Mouse (Mus musculus): ENCODE measurements around the gene Eml2. TPM values are rescaled to one million over a fixed set of nuclear protein-coding genes. Genes with fewer than 3 reads are reported as not detected.
A peak's percentile ranks its signal among the peaks of the same experiment; 100 is the strongest.

Eml2 gene
- total RNA-seq, 1 experiment: 29.8 TPM

GRCm38 (mm10) chr7:19247511-19247910, 71.3 kb downstream of the Eml2 start:
- DNase-seq (ENCODE audit: low read depth, low spot score): no peak
- Histone ChIP-seq H3K27ac (ENCODE audit: insufficient read depth, low read depth, low read length, poor library complexity, severe bottlenecking) (no peak overlapping the region), H3K36me3 (ENCODE audit: control insufficient read depth, insufficient read depth, low read length, poor library complexity, severe bottlenecking) (peaks cover 12% of the 10 kb centered on the region; the same call in 1 of the 2 replicates), H3K9me3 (ENCODE audit: control insufficient read depth, insufficient read depth, low read depth, low read length) (no peaks in the 10 kb centered on the region), H3K4me3 (ENCODE audit: insufficient read depth in 1 of 2, low read depth in 1 of 2, low read length in 2 of 2, poor library complexity in 1 of 2, severe bottlenecking in 1 of 2) (no peak overlapping the region), H3K4me1 (ENCODE audit: control insufficient read depth in 2 of 2, insufficient read depth in 2 of 2, low read length in 2 of 2, poor library complexity in 1 of 2) (peaks cover 1 to 13% of the 10 kb centered on the region in 2 experiments; a peak in 3 of 4 replicates), H3K9ac (ENCODE audit: insufficient read depth, low read depth, low read length, poor library complexity, severe bottlenecking) (no peak overlapping the region)
- TF ChIP-seq MAFK (IDR thresholded peaks at IDR 0.05; ENCODE audit: insufficient read depth, low read depth, low read length) (no peak), CHD2 (IDR thresholded peaks at IDR 0.05; ENCODE audit: low read depth, low read length) (no peak), ZC3H11A (IDR thresholded peaks at IDR 0.05; ENCODE audit: borderline replicate concordance, low read depth, low read length) (no peak), HCFC1 (IDR thresholded peaks at IDR 0.05; ENCODE audit: borderline replicate concordance, insufficient read depth, low read length) (no peak), ZNF384 (IDR thresholded peaks at IDR 0.05; ENCODE audit: low read depth, low read length) (no peak)
- in situ Hi-C loops (cut with MboI; ENCODE audit: low sequenced_read_pairs in 2 of 2, unreplicated experiment in 2 of 2): no loop called here

DNA sequence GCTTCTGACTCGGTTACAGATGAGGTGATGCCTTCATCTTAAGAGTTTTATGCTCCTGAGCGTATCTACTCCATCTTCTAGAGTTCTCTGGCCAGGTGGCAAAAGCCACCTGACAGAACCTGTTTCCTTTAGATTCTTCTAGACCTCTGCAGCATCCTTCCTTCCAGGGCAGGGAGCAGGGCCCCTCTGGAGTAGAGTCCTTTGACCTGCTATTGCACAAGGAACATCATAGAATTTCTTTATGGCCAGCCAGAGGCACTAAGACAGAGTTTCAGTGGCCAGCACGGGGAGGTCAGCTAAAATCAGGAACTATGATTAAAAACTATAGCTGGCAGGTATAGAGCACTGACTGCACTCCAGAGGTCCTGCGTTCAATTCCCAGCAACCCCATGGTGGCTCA, 75.9 kb downstream of the Eml2 start:
- Histone ChIP-seq H3K9me3 (ENCODE audit: control insufficient read depth, insufficient read depth, low read depth, low read length) (no peaks in the 10 kb centered on the region), H3K27ac (ENCODE audit: insufficient read depth, low read depth, low read length, poor library complexity, severe bottlenecking) (no peak overlapping the region), H3K36me3 (ENCODE audit: control insufficient read depth, insufficient read depth, low read length, poor library complexity, severe bottlenecking) (peaks cover 6% of the 10 kb centered on the region; the same call in 1 of the 2 replicates), H3K9ac (ENCODE audit: insufficient read depth, low read depth, low read length, poor library complexity, severe bottlenecking) (no peak overlapping the region), H3K4me1 (ENCODE audit: control insufficient read depth in 2 of 2, insufficient read depth in 2 of 2, low read length in 2 of 2, poor library complexity in 1 of 2) (peaks cover 0 to 14% of the 10 kb centered on the region in 2 experiments; a peak in 2 of 4 replicates), H3K4me3 (ENCODE audit: insufficient read depth in 1 of 2, low read depth in 1 of 2, low read length in 2 of 2, poor library complexity in 1 of 2, severe bottlenecking in 1 of 2) (no peak overlapping the region)
- DNase-seq (ENCODE audit: low read depth, low spot score): no peak
- in situ Hi-C loops (cut with MboI; ENCODE audit: low sequenced_read_pairs in 2 of 2, unreplicated experiment in 2 of 2): no loop called here
- TF ChIP-seq ZC3H11A (IDR thresholded peaks at IDR 0.05; ENCODE audit: borderline replicate concordance, low read depth, low read length): no peak
- no peak for TF ChIP-seq ZNF384 (IDR thresholded peaks at IDR 0.05; ENCODE audit: low read depth, low read length)
- TF ChIP-seq HCFC1 (IDR thresholded peaks at IDR 0.05; ENCODE audit: borderline replicate concordance, insufficient read depth, low read length): no peak
- TF ChIP-seq CHD2 (IDR thresholded peaks at IDR 0.05; ENCODE audit: low read depth, low read length): no peak
- TF ChIP-seq MAFK (IDR thresholded peaks at IDR 0.05; ENCODE audit: insufficient read depth, low read depth, low read length): no peak

- Histone ChIP-seq H3K27ac (ENCODE audit: insufficient read depth, low read depth, low read length, poor library complexity, severe bottlenecking) (no peak overlapping the region), H3K9me3 (ENCODE audit: control insufficient read depth, insufficient read depth, low read depth, low read length) (no peaks in the 10 kb centered on the region), H3K36me3 (ENCODE audit: control insufficient read depth, insufficient read depth, low read length, poor library complexity, severe bottlenecking) (peaks cover 14% of the 10 kb centered on the region), H3K4me1 (ENCODE audit: control insufficient read depth in 2 of 2, insufficient read depth in 2 of 2, low read length in 2 of 2, poor library complexity in 1 of 2) (peaks cover 0 to 14% of the 10 kb centered on the region in 2 experiments; a peak in 2 of 4 replicates), H3K9ac (ENCODE audit: insufficient read depth, low read depth, low read length, poor library complexity, severe bottlenecking) (no peak overlapping the region), H3K4me3 (ENCODE audit: insufficient read depth in 1 of 2, low read depth in 1 of 2, low read length in 2 of 2, poor library complexity in 1 of 2, severe bottlenecking in 1 of 2) (no peak overlapping the region)
- in situ Hi-C loops (cut with MboI; ENCODE audit: low sequenced_read_pairs in 2 of 2, unreplicated experiment in 2 of 2): no loop called here
- no peak for DNase-seq (ENCODE audit: low read depth, low spot score)
- TF ChIP-seq ZC3H11A (IDR thresholded peaks at IDR 0.05; ENCODE audit: borderline replicate concordance, low read depth, low read length) (no peak), ZNF384 (IDR thresholded peaks at IDR 0.05; ENCODE audit: low read depth, low read length) (no peak), HCFC1 (IDR thresholded peaks at IDR 0.05; ENCODE audit: borderline replicate concordance, insufficient read depth, low read length) (no peak), CHD2 (IDR thresholded peaks at IDR 0.05; ENCODE audit: low read depth, low read length) (no peak), MAFK (IDR thresholded peaks at IDR 0.05; ENCODE audit: insufficient read depth, low read depth, low read length) (no peak)
Observed at GRCm38 (mm10) chr7:19253437-19253836, 77.2 kb downstream of the Eml2 start.

DNA sequence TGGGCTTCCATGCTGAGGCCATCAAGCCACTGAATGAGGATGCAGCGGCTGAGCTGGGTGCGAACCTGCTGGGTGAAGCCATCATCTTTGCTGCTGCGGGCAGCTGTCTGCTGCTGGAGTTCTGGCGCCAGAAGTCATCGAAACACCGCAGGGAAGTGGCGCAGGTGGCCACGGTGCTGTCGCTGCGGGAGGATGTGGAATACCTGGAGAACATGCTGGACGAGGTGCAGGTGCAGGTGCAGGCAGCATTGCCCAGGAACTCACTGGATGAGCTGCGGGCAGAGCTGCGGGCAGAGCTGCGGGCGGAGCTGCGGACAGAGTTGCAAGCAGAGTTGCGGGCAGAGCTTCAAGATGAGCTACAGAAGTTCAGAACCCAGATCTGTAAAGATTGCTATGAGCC, 79.2 kb downstream of the Eml2 start:
- Histone ChIP-seq H3K27ac (ENCODE audit: insufficient read depth, low read depth, low read length, poor library complexity, severe bottlenecking) (no peak overlapping the region), H3K36me3 (ENCODE audit: control insufficient read depth, insufficient read depth, low read length, poor library complexity, severe bottlenecking) (peaks cover 26% of the 10 kb centered on the region), H3K4me1 (ENCODE audit: control insufficient read depth in 2 of 2, insufficient read depth in 2 of 2, low read length in 2 of 2, poor library complexity in 1 of 2) (peaks cover 0 to 14% of the 10 kb centered on the region in 2 experiments; a peak in 2 of 4 replicates), H3K4me3 (ENCODE audit: insufficient read depth in 1 of 2, low read depth in 1 of 2, low read length in 2 of 2, poor library complexity in 1 of 2, severe bottlenecking in 1 of 2) (peak overlapping the region; percentile 59 to 62), H3K9ac (ENCODE audit: insufficient read depth, low read depth, low read length, poor library complexity, severe bottlenecking) (no peak overlapping the region), H3K9me3 (ENCODE audit: control insufficient read depth, insufficient read depth, low read depth, low read length) (no peaks in the 10 kb centered on the region)
- in situ Hi-C loops (cut with MboI; ENCODE audit: low sequenced_read_pairs in 2 of 2, unreplicated experiment in 2 of 2): no loop called here
- TF ChIP-seq MAFK (IDR thresholded peaks at IDR 0.05; ENCODE audit: insufficient read depth, low read depth, low read length): no peak
- TF ChIP-seq HCFC1 (IDR thresholded peaks at IDR 0.05; ENCODE audit: borderline replicate concordance, insufficient read depth, low read length): no peak
- TF ChIP-seq ZNF384 (IDR thresholded peaks at IDR 0.05; ENCODE audit: low read depth, low read length): no peak
- no peak for TF ChIP-seq CHD2 (IDR thresholded peaks at IDR 0.05; ENCODE audit: low read depth, low read length)
- TF ChIP-seq ZC3H11A (IDR thresholded peaks at IDR 0.05; ENCODE audit: borderline replicate concordance, low read depth, low read length): no peak
- no peak for DNase-seq (ENCODE audit: low read depth, low spot score)

Other genes starting within 250 kb of the Eml2 start
- gene Nanos2, start 189.0 kb upstream of the Eml2 start, total RNA-seq (2012; rRNA removed): not detected in 2 replicates
- 3.1 and 3.7 TPM in 2 replicates for gene Mypop, start 185.2 kb upstream of the Eml2 start, total RNA-seq (2012; rRNA removed)
- 15.9 and 16.3 TPM in 2 replicates for gene Irf2bp1, start 172.4 kb upstream of the Eml2 start, total RNA-seq (2012; rRNA removed)
- 1.6 and 1.7 TPM in 2 replicates for gene Foxa3, start 152.9 kb upstream of the Eml2 start, total RNA-seq (2012; rRNA removed)
- gene Sympk, start 152.0 kb upstream of the Eml2 start, total RNA-seq (2012; rRNA removed): 91.5 and 105 TPM in 2 replicates
- 0.94 and 2.3 TPM in 2 replicates for gene Rsph6a, start 121.7 kb upstream of the Eml2 start, total RNA-seq (2012; rRNA removed)
- gene Dmwd, start 100.2 kb upstream of the Eml2 start, total RNA-seq (2012; rRNA removed): 41.3 and 45.2 TPM in 2 replicates
- 32.6 and 34.1 TPM in 2 replicates for gene Dmpk, start 92.6 kb upstream of the Eml2 start, total RNA-seq (2012; rRNA removed)
- gene Six5, start 81.8 kb upstream of the Eml2 start, total RNA-seq (2012; rRNA removed): 2.9 and 3.0 TPM in 2 replicates
- gene Gm4969, start 58.1 kb upstream of the Eml2 start, total RNA-seq (2012; rRNA removed): 1.2 and 1.9 TPM in 2 replicates
- gene Fbxo46, start 56.6 kb upstream of the Eml2 start, total RNA-seq (2012; rRNA removed): 19.5 and 27.1 TPM in 2 replicates
- 8.1 and 11.7 TPM in 2 replicates for gene Qpctl, start 27.1 kb upstream of the Eml2 start, total RNA-seq (2012; rRNA removed)
- 355 and 382 TPM in 2 replicates for gene Snrpd2, start 26.7 kb upstream of the Eml2 start, total RNA-seq (2012; rRNA removed)
- gene Gipr, start 10.3 kb upstream of the Eml2 start, total RNA-seq (2012; rRNA removed): 1.5 and 3.6 TPM in 2 replicates
- 3.8 TPM in 2 replicates for gene Gpr4, start 36.1 kb downstream of the Eml2 start, total RNA-seq (2012; rRNA removed)
- gene Opa3, start 51.9 kb downstream of the Eml2 start, total RNA-seq (2012; rRNA removed): 12.6 and 15.8 TPM in 2 replicates
- 92.5 and 108 TPM in 2 replicates for gene Vasp, start 95.4 kb downstream of the Eml2 start, total RNA-seq (2012; rRNA removed)
- gene Ppm1n, start 103.6 kb downstream of the Eml2 start, total RNA-seq (2012; rRNA removed): 2.9 and 9.7 TPM in 2 replicates
- gene Rtn2, start 106.2 kb downstream of the Eml2 start, total RNA-seq (2012; rRNA removed): 9.9 and 10.8 TPM in 2 replicates
- gene Fosb, start 133.6 kb downstream of the Eml2 start, total RNA-seq (2012; rRNA removed): 5.8 and 6.3 TPM in 2 replicates
- 48.0 and 53.2 TPM in 2 replicates for gene Ercc1, start 168.4 kb downstream of the Eml2 start, total RNA-seq (2012; rRNA removed)
- 18.3 and 26.7 TPM in 2 replicates for gene Cd3eap, start 183.1 kb downstream of the Eml2 start, total RNA-seq (2012; rRNA removed)
- 5.3 and 7.4 TPM in 2 replicates for gene Ppp1r13l, start 183.3 kb downstream of the Eml2 start, total RNA-seq (2012; rRNA removed)
- 38.8 and 62.6 TPM in 2 replicates for gene Ercc2, start 205.6 kb downstream of the Eml2 start, total RNA-seq (2012; rRNA removed)
- gene Klc3, start 227.7 kb downstream of the Eml2 start, total RNA-seq (2012; rRNA removed): 10.1 and 19.5 TPM in 2 replicates
- 0.85 and 1.1 TPM in 2 replicates for gene Ckm, start 228.4 kb downstream of the Eml2 start, total RNA-seq (2012; rRNA removed)